Mouse (Mus musculus): ENCODE data around the gene Fgd2.
"Not testable (repeated sequence)": the region's sequence is repeated elsewhere in the genome, so short reads cannot be mapped to it uniquely, and the experiment has no call there.

The Fgd2 gene

DNA sequence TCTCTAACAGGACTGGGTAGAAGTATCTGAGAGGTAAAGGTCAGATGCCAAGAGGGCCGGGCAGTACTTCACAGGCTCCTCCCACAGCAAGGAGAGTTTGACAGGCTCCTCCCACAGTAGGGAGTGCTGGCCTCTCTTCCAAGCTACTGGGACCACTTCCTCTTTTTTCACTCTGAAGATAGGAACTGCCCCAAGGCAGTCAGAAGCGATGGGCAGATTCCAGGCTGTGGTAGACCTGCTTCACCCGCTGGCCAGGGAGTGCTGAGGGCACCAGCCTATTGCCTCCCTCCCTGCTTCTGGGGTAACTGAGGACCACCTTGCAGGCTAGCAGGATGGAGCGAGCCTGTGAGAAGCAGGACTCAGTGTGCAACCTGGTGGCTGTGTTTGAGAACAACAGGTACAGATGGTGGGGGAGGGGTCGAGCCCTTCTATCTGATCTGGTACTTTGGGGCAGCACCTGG is at the start of gene Fgd2:
Fgd2 (plus strand) TSS at position 154 of the 461 bp plus-strand sequence.
- peak; percentile 86 for DNase-seq (ENCODE audit: low read depth)

DNA sequence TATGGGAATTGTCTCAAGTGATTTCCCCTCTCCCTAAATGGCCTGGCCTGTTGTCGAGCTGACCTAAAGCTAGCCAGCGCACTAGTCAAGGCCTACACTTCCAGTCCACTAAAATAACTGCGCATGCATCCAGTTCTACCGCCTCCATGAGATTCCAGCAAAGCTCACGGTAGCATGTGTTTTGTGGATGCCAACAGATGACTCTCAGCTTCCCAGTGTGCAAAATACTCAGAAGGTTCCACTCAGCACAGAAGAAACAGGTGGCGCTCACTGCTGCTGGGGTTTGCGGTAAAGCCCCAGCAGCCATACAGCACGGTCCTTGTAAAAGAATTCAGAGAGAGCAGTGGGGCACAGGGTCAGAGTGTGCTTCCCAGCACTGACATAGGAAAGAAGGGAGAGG is 49.1 kb upstream of the Fgd2 start:
- DNase-seq (ENCODE audit: low read depth): no peak

DNA sequence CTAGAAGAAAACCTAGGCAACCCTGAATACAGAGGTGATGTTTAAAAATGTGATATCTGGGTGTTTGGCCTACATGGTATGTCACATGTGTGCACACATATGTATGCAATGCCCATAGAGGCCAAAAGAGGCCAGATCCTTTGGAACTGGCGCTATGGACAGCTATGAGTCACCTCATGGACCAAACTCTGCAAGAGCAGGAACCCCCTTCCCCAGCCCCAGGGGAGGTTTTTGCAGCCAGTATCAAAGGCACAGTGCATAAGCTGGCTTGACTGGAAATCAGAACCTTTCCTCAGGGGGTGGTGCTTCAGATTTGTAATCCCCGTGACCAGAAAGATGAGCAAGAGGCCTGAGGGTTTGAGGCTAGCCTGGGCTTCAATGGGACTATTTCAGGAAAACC is 48.6 kb upstream of the Fgd2 start:
- no peak for DNase-seq (ENCODE audit: low read depth)

DNA sequence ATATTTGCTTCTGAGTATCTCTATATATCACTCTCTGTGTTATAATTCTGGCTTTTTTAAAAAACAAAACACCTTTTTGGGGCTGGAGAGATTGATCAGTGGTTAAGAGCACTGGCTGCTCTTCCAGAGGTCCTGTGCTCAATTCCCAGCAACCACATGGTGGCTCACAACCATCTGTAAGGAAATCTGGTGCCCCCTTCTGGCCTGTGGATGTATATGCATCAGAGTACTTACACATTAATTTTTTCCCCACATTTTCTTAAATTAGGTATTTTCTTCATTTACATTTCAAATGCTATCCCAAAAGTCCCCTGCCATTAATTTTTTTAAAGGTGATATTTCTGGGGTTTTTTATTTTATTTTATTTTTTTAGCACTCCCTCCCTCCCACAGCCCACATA is 47.4 kb upstream of the Fgd2 start:
- peak; percentile 43 for DNase-seq (ENCODE audit: low read depth)

DNA sequence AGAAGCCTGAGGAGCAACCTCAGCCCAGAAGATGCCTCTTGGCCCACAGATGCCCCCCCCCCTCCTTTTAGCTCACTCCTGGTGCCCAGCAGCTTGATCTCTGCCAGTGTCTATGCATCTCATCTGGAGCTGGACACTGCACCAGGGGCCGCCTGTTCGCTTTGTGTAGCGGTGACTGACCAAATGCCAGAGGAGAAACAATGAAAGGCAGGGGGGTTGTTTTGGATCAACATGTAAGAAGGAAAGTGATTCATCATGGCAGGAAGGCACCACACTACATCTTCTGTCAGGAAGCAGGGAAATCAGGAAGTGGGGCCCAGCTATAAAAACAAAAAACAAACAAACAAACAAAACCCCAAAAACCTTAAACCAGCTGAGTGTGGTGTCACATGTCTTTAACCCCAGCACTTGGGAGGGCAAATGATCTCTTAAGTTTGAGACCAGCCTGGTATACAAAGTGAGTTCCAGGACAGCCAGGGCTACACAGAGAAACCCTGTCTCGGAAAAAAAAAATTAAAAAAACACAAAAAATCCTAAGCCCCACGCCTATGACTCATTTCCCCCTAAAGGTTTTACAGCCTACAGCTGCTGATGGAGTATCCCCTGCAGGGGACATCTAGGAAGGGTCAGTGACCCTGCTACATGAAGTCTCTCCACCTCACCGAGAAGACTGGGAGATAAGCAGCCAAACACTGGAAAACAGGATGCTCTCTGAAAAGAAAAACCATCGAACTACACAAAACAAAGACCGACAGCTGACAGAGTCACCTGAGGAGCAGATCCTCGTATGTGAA is 44.8 kb upstream of the Fgd2 start:
- peak; percentile 75 for DNase-seq (ENCODE audit: low read depth)

DNA sequence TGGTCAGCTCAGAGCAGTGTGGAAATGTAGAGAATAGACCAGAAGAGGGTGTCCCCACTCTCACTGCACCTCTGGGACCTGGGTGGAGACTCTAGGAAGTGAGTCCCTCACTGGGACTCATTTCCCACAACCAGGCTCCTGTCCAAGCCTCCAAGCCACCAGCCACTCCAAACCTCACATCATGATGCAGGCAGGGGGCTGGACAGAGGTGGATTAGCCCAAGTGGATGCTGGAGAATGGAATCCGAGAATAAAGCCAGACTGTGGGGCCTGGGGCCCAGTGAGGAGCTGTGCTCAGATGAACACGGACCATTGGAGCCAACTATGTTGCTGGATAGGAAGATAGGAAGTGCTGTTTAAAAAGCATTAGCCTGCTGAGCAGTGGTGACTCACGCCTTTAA is 43.8 kb upstream of the Fgd2 start:
- no peak for DNase-seq (ENCODE audit: low read depth)

DNA sequence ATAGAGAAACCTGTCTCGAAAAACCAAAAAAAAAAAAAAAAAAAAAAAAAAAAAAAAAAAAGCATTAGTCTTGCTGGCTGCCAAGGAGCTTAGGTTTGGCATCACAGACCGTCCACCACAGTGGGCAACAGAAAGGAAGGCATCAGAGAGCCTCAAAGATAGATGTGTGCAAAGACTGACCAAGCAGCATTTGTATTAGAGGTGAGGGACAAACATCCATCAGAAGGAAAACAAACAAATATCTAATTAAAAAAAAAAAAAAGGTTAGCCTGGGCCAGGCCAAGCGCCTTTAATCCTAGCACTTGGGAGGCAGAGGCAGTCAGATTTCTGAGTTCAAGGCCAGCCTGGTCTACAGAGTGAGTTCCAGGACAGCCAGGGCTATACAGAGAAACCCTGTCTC is 43.3 kb upstream of the Fgd2 start, which contains the start of gene Pi16:
Pi16 (plus strand) TSS at position 301 of the 400 bp plus-strand sequence.
- DNase-seq (ENCODE audit: low read depth): not testable (repeated sequence)

DNA sequence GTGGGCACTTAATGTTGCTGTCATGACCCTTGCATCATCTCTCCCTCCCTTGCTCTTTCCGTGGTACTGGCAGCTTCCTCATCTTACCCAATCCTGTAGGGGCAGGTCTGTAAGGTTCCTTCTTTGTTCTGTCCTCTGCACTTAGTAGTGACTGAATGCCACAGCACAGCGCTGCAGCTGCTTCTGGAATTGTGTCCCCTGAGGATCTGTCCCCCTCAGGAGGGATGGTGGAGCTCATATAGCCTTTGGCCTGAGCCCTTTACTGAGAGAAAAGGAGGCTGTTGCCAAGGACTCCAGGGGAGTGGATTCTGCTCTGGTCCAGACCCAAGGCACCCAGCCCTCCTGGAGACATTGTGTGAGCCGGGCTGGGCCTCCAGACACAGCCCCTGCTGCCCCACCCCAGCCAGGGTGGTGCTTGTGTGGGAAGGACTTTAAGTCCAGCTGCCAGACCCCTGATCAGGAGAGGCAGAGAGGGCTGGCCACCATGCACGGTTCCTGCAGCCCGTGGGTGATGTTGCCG is 41.9 kb upstream of the Fgd2 start:
- DNase-seq (ENCODE audit: low read depth): peak; percentile 91

DNA sequence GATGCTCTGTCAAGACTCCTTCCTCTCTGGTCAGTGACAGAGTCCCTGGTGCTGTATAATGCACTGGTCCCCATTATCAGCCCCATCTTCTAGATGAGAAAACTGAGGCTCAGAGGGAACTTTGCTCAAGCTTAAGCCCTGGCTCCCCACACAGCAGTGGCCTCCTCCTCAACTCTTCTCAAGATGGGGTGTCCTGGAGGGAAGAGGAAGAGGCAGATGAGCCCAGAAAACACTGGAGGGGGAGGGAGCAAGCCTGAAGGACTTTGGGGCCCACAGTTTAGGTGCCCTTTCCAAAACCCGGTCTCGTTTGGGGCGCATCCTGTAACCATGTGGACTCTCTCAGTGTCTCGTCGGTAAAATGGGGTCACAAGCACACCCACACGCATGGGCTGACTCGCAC is 41.2 kb upstream of the Fgd2 start:
- DNase-seq (ENCODE audit: low read depth): no peak

DNA sequence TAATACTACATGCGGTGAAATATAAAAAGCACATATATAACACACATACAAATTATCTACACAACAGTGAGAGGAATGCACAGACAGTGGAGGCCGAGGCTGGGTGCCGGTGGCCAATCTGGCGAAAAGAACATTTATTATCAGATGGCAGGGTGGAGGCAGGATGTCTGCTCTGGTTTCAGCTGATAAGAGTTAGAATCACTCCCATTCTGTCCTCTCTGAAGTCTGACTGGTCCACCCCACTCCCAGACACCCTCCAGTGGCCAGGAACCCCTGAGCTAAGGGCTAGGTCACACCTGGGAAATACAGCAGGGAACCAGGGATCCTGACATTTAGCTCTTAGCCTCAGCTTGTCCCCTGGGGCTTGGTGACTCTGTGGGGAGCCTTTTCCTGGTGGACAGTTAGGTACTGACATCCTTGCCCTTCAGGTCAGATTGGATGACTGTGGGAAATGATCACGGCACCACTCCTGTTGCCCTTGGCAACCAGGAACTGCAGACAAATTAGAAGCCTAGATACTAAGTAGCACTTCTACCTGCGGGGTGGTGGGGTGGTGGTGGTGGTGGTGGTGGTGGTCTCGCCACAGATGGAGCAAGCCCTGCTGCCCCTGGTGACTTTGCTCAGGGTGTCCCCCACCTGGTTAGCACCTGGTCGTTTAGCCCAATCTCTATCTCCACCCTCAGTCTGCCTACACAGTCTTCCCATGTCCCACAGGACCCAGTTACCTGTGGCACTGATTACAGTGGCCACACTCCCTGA is 40.7 kb upstream of the Fgd2 start:
- peak; percentile 86 for DNase-seq (ENCODE audit: low read depth)

DNA sequence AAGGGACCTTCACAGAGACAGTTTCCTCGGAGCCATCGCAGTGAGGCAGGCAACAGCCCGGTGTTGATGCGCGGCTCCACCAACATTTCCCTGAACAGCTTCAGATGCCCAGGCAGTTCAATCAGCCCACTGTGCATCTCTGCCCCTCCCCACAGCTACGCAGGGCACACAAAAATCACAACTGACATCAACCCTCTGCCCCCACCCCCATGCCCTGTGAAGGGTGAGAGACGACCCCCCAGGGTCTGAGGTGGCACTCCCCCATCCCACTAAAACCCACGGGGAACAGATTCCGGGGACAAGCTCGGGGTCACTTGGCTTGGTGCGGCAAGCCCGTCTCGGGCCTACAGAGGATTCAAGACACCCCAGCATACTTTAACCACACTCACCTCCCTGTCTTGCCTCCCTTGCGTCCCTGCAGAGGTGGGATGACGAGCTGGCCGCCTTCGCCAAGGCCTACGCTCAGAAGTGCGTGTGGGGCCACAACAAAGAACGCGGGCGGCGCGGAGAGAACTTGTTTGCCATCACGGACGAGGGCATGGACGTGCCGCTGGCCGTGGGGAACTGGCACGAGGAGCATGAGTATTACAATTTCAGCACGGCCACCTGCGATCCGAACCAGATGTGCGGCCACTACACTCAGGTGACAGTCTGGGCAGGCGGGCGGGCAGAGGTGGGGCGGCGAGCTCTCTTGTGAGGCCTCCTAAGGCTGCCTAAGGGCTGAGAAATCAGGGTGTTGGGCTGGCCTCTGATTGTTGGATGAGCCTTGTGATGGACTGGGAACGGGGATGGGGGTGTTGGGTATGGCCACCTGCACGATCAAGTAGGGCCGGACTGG is 38.7 kb upstream of the Fgd2 start:
- no peak for DNase-seq (ENCODE audit: low read depth)

DNA sequence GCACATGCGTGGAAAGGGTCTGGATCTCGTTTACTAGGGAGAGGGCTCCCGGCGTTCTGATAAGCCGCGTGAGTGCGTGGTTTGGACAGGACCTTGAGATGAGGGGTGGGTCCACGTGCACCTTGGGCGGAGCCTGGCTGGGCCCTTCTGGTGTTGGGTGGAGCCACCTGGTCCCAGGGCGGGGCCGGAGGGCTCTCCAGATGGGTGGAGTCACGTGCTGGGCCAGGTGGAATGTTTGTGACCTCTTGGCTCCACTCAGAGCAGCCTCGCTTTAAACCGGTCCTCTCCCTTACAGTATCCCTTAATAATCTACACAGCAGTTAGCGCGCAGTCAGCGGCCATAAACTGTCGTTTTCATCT is 38.1 kb upstream of the Fgd2 start:
- no peak for DNase-seq (ENCODE audit: low read depth)

DNA sequence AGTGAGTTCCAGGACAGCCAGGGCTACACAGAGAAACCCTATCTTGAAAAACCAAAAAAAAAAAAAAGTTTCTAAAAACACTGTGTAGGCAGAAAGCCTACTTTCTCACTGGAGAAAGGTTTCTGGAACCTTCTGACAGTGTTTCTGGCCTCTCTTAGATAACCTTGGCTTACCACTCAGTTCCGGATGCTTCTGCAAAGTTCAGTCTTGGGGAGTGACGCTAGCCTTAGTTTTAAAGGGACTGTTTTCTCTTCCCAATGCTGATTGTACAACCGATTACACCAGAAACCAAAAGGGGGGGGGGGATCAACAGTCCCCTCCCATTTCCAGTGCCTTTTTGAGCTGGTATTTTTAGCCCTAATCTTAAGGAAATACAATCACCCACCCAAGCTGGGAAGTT is 37.1 kb upstream of the Fgd2 start:
- no peak for DNase-seq (ENCODE audit: low read depth)

DNA sequence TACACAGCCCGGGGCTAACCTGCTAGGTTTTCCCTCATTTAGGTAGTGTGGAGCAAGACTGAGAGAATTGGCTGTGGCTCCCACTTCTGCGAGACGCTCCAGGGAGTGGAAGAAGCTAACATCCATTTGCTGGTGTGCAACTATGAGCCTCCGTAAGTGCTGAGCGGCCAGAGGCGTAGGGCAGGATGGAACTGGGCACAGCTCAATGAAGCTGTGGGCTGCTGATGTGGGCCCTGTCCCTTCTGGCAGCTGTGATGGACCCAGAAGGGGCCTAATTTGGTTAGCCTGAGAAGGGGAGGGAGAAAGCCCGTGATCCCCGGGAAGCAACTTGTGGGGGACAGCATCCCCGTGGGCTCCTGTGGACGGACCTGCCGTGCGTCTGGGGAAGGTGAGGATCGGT is 34.9 kb upstream of the Fgd2 start:
- DNase-seq (ENCODE audit: low read depth): no peak

DNA sequence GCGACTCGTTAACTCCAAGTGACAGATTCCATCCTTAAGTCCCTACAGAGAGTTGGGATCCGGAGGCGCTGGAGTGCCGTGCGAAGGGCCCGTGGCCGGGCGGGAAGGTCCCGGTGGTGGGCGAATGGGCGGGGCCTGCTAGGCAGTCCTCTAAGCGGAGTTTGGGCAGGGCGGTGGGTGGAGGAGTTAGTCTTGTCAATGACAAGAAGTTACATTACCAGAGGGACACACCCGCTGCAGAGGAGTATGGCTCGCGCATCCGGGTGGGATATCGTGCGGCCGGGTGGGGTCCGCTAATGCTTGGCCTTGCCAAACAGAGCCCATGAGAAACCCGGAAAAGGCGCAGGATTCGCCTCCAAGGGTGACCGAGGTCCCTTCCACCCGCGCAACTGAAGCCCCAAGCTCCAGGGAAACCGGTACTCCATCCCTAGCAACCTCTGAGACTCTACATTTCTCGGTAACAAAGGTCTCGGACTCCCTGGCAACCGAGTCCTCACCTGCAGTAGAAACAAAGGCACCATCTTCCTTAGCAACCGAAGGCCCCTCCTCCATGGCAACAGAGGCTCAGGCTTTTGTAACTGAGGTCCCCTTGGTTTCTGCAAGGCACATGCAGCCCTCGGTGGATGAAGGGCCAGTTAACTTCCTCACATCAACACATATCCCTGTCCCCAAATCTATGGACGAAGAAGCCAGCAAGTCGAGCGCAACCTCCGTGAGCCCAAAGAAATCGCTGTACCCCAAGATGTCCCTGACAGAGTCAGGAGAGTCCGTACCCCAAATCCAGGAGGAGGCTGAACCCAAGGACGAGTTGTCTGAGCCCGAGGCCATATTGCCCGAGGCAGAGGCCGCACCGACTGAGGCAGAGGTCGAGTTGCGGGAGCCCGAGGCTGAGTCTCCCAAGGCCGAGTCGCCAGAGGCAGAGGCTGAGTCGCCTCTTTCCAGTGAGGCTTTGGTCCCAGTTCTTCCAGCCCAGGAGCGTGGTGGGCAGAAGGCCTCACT is 33.9 kb upstream of the Fgd2 start:
- no peak for DNase-seq (ENCODE audit: low read depth)

DNA sequence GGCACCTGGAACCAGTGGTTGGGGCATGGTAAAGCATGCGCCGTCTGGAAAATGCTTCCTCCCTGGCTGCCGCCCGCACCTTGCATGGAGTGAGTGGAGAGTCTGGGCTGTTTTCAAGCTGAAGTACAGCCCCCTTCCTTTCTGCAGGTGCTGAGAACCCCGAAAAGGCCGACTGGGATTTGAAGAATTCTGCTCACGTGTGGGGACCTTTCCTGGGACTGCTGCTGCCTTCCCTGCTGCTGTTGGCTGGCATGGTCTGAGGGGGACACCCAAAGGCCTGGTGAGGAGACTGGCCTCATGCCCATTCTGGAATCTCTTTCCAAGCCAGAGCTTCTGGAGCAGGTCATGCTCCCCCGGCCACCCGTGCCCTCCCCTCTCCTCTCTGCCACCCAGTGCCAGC is 33.0 kb upstream of the Fgd2 start:
- no peak for DNase-seq (ENCODE audit: low read depth)

DNA sequence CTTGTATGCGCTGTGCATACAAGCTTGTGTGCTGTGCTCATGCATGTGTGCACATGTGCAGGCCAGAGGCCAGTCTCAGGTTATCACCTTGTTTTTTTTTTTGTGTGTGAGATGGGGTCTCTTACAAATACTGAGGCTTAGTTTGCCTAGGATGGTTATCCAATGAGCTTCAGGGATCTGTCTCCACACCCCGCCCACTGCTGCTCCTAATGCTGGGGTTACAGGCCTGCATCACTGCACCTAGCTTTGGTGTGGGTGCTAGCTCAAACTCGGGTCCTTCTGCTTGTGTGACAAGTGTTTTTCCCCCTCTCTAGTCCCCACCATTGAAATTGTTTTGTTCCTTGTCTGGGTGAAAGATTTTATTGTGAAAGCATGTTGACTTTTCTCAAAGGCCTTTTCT is 30.5 kb upstream of the Fgd2 start:
- DNase-seq (ENCODE audit: low read depth): no peak

DNA sequence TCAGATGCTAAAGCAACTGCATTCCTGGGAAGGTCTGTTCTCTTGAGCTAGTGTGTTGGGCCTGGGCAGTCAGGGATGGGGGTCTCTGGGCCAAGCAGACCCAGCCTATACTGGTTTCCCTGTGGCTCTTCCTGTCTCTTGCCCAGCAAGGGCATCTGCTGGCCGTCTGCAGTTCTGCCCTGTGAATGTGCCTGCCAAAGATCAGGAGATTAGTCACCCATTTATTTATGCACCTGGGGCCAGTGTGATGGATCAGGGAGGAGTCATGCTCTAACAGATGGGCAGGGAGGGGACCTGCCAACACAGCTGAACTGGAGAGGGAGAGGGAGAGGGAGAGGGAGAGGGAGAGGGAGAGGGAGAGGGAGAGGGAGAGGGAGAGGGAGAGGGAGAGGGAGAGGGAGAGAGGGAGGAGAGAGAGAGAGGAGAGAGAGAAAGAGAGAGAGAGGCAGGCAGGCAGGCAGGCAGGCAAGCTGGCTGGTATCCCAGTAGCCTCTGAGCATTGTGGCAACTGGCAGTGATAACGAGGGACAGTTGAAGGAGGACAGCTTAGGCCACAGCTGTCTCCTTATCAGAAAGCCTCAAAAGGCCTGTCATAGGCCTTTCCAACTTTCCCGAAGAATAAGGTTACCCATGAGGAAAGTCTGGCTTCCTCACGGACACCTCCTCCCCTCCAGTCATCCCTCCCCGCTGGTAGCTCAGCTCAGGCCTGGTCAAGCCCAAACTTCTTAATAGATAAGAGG is 29.9 kb upstream of the Fgd2 start:
- DNase-seq (ENCODE audit: low read depth): no peak

DNA sequence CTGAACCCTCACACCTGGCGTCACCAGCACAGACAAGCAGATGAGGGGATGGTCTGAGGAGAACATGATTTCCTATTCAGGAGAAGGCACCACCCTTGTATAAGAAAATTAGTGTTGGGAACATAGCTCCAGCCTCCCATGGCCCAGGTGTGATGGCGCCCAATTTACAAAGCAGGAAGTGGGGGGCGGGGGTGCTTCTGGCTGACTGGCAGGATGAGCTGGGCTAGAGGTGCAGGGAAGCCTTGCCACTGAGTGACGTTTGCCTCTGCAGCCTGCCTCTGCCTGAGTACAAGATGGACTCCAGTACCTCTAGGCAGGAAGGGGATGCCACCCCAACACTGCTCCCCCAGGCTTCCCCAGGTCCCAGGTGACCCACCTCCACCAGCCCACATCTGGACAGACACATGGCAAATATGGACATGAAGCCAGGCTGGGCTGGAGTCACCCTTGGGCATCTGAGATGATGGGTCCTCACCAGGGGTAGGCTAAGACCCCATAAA is 28.5 kb upstream of the Fgd2 start:
- DNase-seq (ENCODE audit: low read depth): no peak
